Mouse (Mus musculus) bone marrow, adult 2 months (tissue): Measurements from ENCODE around the gene Ifrd2.
A peak's percentile ranks its signal among the peaks of the same experiment; 100 is the strongest.

Source experiments
- CTCF ChIP-seq: fragments of 200-500 bp; IDR thresholded peaks from 2 replicates; pipeline ENCODE4 v1.5.1; 2011; ENCODE audit warnings: low read length, control low read depth; ENCODE audit not compliant: control insufficient read depth, insufficient read depth
- POLR2A ChIP-seq: fragments of 200-500 bp; IDR thresholded peaks from 2 replicates; pipeline ENCODE4 v1.6.1; 2011; ENCODE audit warnings: low read depth, mild to moderate bottlenecking, control low read depth, low read length, borderline replicate concordance; ENCODE audit not compliant: control insufficient read depth

DNA sequence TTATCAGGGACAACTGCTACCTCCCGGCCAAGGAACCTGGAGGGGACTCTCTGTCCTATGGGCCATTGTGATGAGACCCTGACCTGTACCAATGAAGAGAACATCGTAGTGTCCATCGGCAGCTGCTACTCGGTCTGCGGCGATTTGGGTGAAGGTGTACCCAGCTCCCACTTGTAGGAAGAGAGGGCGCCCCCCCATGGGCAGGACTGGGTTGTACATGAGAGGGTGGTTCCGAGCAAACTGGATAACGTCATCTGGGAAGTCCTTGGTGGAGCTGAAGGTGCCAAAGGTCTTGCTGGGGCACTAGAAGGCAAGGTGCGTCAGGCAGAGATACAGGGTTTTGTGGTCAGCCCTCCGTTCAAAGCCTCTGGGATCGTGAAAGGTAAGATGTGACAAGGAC lies 13.3 kb downstream of the Ifrd2 start:
- TF ChIP-seq POLR2A (no peak), CTCF (peak; percentile 19; the same call in 1 of the 2 replicates)
